Comparison of ENCODE assay signal across 17 mouse cellular contexts in the genomic region with DNA sequence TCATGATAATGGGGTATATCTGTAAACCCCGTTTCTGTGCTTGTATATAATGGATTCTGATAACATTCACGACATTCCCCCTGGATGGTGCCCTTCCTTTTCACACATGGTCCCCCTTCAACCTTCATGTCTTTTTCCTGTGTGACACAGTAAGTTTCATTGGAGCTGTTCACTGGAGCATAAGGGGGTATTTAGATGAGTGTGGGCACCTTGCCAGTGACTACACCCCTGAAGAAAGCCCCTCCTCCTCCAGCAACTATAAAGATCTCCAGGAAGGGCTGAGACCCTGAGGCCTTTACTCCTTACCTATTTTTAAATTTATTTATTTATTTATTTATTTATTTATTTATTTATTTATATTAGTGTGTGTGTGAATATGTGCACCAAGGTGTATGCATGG.
"Had no signal": no experiment of that assay in that cellular context is flagged by ENCODE, and none has a peak within 500 bp of the region (broad histone marks: within the 10 kb centered on the region; RNA-seq: fewer than 3 reads in every experiment).

No protein-coding gene starts in this region.

- DNase-seq: liver, postnatal 0 days; lung, adult 2 months; lung, postnatal 14 days; lung, postnatal 36 days; right cerebral cortex, postnatal 14 days; thymus, adult 2 months; thymus, postnatal 25 days; thymus, postnatal 4 days had no signal

- H3K36me3 ChIP-seq: lung, embryonic 15.5 days; midbrain, embryonic 12.5 days; midbrain, embryonic 15.5 days; neural tube, embryonic 12.5 days; stomach, embryonic 15.5 days had no signal

- H3K4me1 ChIP-seq: megakaryocyte, embryonic 14.5 days; midbrain, embryonic 15.5 days; neural tube, embryonic 12.5 days; stomach, embryonic 15.5 days had no signal

- H3K27me3 ChIP-seq: lung, embryonic 15.5 days; megakaryocyte, embryonic 14.5 days; midbrain, embryonic 12.5 days; midbrain, embryonic 15.5 days; neural tube, embryonic 12.5 days; stomach, embryonic 15.5 days had no signal

- ATAC-seq: liver, postnatal 0 days; lung, postnatal 0 days; midbrain, embryonic 15.5 days had no signal

- H3K9ac ChIP-seq: liver, postnatal 0 days; lung, embryonic 15.5 days; midbrain, embryonic 12.5 days; midbrain, embryonic 15.5 days; neural tube, embryonic 12.5 days; stomach, embryonic 15.5 days had no signal

- H3K4me3 ChIP-seq: lung, embryonic 15.5 days; megakaryocyte, embryonic 14.5 days; midbrain, embryonic 12.5 days; midbrain, embryonic 15.5 days; neural tube, embryonic 12.5 days; stomach, embryonic 15.5 days had no signal

- H3K27ac ChIP-seq: macrophage; midbrain, embryonic 12.5 days; midbrain, embryonic 15.5 days; neural tube, embryonic 12.5 days; stomach, embryonic 15.5 days; stomach, postnatal 0 days had no signal

- H3K9me3 ChIP-seq: lung, embryonic 15.5 days; megakaryocyte, embryonic 14.5 days; midbrain, embryonic 12.5 days; midbrain, embryonic 15.5 days; neural tube, embryonic 12.5 days; stomach, embryonic 15.5 days had no signal

- H3K4me2 ChIP-seq: lung, embryonic 15.5 days; midbrain, embryonic 12.5 days; midbrain, embryonic 15.5 days; neural tube, embryonic 12.5 days; stomach, embryonic 15.5 days had no signal
